Mouse (Mus musculus): ENCODE measurements around the gene Vsig1.

The Vsig1 gene

GRCm38 (mm10) chrX:140907360-140907759, at the start of gene Vsig1:
Gene Vsig1 (plus strand): TSS chrX:140907608.
- DNase-seq (ENCODE audit: low spot score in 2 of 2), result no peak

- no peak for DNase-seq (ENCODE audit: low spot score in 2 of 2)
Measured at GRCm38 (mm10) chrX:140862760-140863159, 44.6 kb upstream of the Vsig1 start.

GRCm38 (mm10) chrX:140863431-140863830, 44.0 kb upstream of the Vsig1 start:
- DNase-seq (ENCODE audit: low spot score in 2 of 2), result no peak

GRCm38 (mm10) chrX:140887193-140887592, 20.2 kb upstream of the Vsig1 start:
- DNase-seq (ENCODE audit: low spot score in 2 of 2), result no peak

GRCm38 (mm10) chrX:140891796-140892195, 15.6 kb upstream of the Vsig1 start:
- no peak for DNase-seq (ENCODE audit: low spot score in 2 of 2)

- DNase-seq (ENCODE audit: low spot score in 2 of 2), result no peak
Measured at GRCm38 (mm10) chrX:140903487-140903886, 3.9 kb upstream of the Vsig1 start.

- DNase-seq (ENCODE audit: low spot score in 2 of 2), result no peak
Measured at GRCm38 (mm10) chrX:140921321-140921720, 13.9 kb downstream of the Vsig1 start.

GRCm38 (mm10) chrX:140932066-140932465, 24.7 kb downstream of the Vsig1 start:
- DNase-seq (ENCODE audit: low spot score in 2 of 2), result no peak

GRCm38 (mm10) chrX:140933263-140933662, 25.9 kb downstream of the Vsig1 start:
- DNase-seq (ENCODE audit: low spot score in 2 of 2), result no peak

GRCm38 (mm10) chrX:140936271-140936670, 28.9 kb downstream of the Vsig1 start:
- no peak for DNase-seq (ENCODE audit: low spot score in 2 of 2)

GRCm38 (mm10) chrX:140953618-140954017, 46.2 kb downstream of the Vsig1 start:
- DNase-seq (ENCODE audit: low spot score in 2 of 2), result no peak

- peak; percentile 52 to 85 for DNase-seq (ENCODE audit: low spot score in 2 of 2)
Measured at GRCm38 (mm10) chrX:140956272-140956940, 49.0 kb downstream of the Vsig1 start, which contains the start of the genes Psmd10 and Atg4a. Gene Psmd10 (minus strand): TSS chrX:140956728. Gene Atg4a (plus strand): TSS chrX:140956907.

- no peak for DNase-seq (ENCODE audit: low spot score in 2 of 2)
Measured at GRCm38 (mm10) chrX:140956959-140957358, 49.6 kb downstream of the Vsig1 start.

GRCm38 (mm10) chrX:140978943-140979342, 71.5 kb downstream of the Vsig1 start:
- DNase-seq (ENCODE audit: low spot score in 2 of 2), result no peak

GRCm38 (mm10) chrX:140979546-140979945, 72.1 kb downstream of the Vsig1 start:
- no peak for DNase-seq (ENCODE audit: low spot score in 2 of 2)

GRCm38 (mm10) chrX:140980163-140980562, 72.8 kb downstream of the Vsig1 start:
- no peak for DNase-seq (ENCODE audit: low spot score in 2 of 2)

- no peak for DNase-seq (ENCODE audit: low spot score in 2 of 2)
Measured at GRCm38 (mm10) chrX:140983206-140983960, 76.0 kb downstream of the Vsig1 start.

- DNase-seq (ENCODE audit: low spot score in 2 of 2), result no peak
Measured at GRCm38 (mm10) chrX:140984795-140985194, 77.4 kb downstream of the Vsig1 start.

GRCm38 (mm10) chrX:140985256-140985655, 77.8 kb downstream of the Vsig1 start:
- DNase-seq (ENCODE audit: low spot score in 2 of 2), result no peak
